Mouse (Mus musculus) embryonic facial prominence, embryonic 13.5 days (tissue): Measurements from ENCODE around the gene Cdkn2c. TPM values are rescaled to one million over a fixed set of nuclear protein-coding genes. Genes with fewer than 3 reads are reported as not detected.

Experiments
- polyA plus RNA-seq: library from polyadenylated mRNA; unstranded; fragments of >200 nt; fragmentation: Nextera tagmentation; extraction: Ambion mirVana; gene quantifications from 2 replicates; pipeline ENCODE4 v1.2.1, GENCODE M21; 2015

Cdkn2c gene
- polyA plus RNA-seq, 1 experiment from 2014 or later: 15.9 TPM

Other genes with a start within 250 kb of the Cdkn2c start
- gene Rnf11, start 182.5 kb downstream of the Cdkn2c start, polyA plus RNA-seq: 39.9 and 41.1 TPM in 2 replicates
- gene 4930522H14Rik, start 135.9 kb downstream of the Cdkn2c start, polyA plus RNA-seq: not detected in 2 replicates
- gene Faf1, start 9.4 kb upstream of the Cdkn2c start, polyA plus RNA-seq: 24.6 and 27.5 TPM in 2 replicates